Mouse (Mus musculus) cerebellum, postnatal 36 days (tissue): ENCODE data around the gene Nexn.

Experiments
- DNase-seq, 2 experiments: peaks; one replicate each; pipeline ENCODE4 v3.0.0; 2021 to 2022; ENCODE audit warnings: mixed read lengths in 2 of 2

The Nexn gene

GRCm38 (mm10) chr3:152276935-152277334 is 10.8 kb upstream of the Nexn start:
- no peak for DNase-seq

GRCm38 (mm10) chr3:152275008-152275407 is 8.9 kb upstream of the Nexn start:
- no peak for DNase-seq

GRCm38 (mm10) chr3:152272974-152273685 is 7.0 kb upstream of the Nexn start:
- no peak for DNase-seq

- no peak for DNase-seq
These were observed 5.7 kb upstream of the Nexn start for GRCm38 (mm10) chr3:152271876-152272275.

- no peak for DNase-seq
These were observed 5.0 kb upstream of the Nexn start for GRCm38 (mm10) chr3:152271071-152271710.

GRCm38 (mm10) chr3:152268099-152268498 is 1.9 kb upstream of the Nexn start:
- no peak for DNase-seq

- DNase-seq, result peak in 1 of 2 experiments; percentile 24
These were observed 657 bp downstream of the Nexn start for GRCm38 (mm10) chr3:152265351-152266035.

GRCm38 (mm10) chr3:152264830-152265229 is 1.3 kb downstream of the Nexn start:
- no peak for DNase-seq

- no peak for DNase-seq
These were observed 1.8 kb downstream of the Nexn start for GRCm38 (mm10) chr3:152264374-152264773.

GRCm38 (mm10) chr3:152261948-152262347 is 4.2 kb downstream of the Nexn start:
- no peak for DNase-seq

- no peak for DNase-seq
These were observed 4.7 kb downstream of the Nexn start for GRCm38 (mm10) chr3:152261436-152261835.

GRCm38 (mm10) chr3:152260362-152260761 is 5.8 kb downstream of the Nexn start:
- DNase-seq, result no peak

GRCm38 (mm10) chr3:152259409-152259808 is 6.7 kb downstream of the Nexn start:
- peak; percentile 62 to 69 for DNase-seq

GRCm38 (mm10) chr3:152257528-152257927 is 8.6 kb downstream of the Nexn start:
- DNase-seq, result no peak

GRCm38 (mm10) chr3:152250487-152250886 is 15.7 kb downstream of the Nexn start:
- DNase-seq, result no peak

GRCm38 (mm10) chr3:152247708-152248107 is 18.4 kb downstream of the Nexn start:
- no peak for DNase-seq

GRCm38 (mm10) chr3:152245273-152245910 is 20.8 kb downstream of the Nexn start:
- no peak for DNase-seq

GRCm38 (mm10) chr3:152243304-152243703 is 22.8 kb downstream of the Nexn start:
- no peak for DNase-seq

GRCm38 (mm10) chr3:152241098-152241497 is 25.1 kb downstream of the Nexn start:
- DNase-seq, result no peak

- DNase-seq, result no peak
These were observed 26.6 kb downstream of the Nexn start for GRCm38 (mm10) chr3:152239592-152239991.

- DNase-seq, result no peak
These were observed 27.3 kb downstream of the Nexn start for GRCm38 (mm10) chr3:152238836-152239235.

GRCm38 (mm10) chr3:152235805-152236204 is 30.3 kb downstream of the Nexn start:
- DNase-seq, result no peak

- no peak for DNase-seq
These were observed 30.9 kb downstream of the Nexn start for GRCm38 (mm10) chr3:152235238-152235637.
